Mouse (Mus musculus) left cerebral cortex, postnatal 10 days (tissue): ENCODE results near the gene Fank1. TPM values are rescaled to one million over a fixed set of nuclear protein-coding genes. Genes with fewer than 3 reads are reported as not detected.

ENCODE experiments used
- DNase-seq, 2 experiments: peaks; one replicate each; pipeline ENCODE4 v3.0.0; 2021 to 2022; ENCODE audit warnings: low spot score in 2 of 2, mixed read lengths in 1 of 2; ENCODE audit errors: extremely low spot score in 1 of 2
- intact Hi-C: fragments of 180-260 bp; cut with DNase I; formaldehyde crosslinking; loops from one replicate; pipeline ENCODE4 v1.15.1; 2025
- total RNA-seq, 2 experiments: library from RNA; stranded (reverse); gene quantifications; 2 replicates each; pipeline ENCODE4 v1.2.3; 2021

Fank1 gene
- total RNA-seq, 2 experiments from 2014 or later = 3.6 to 4.2 TPM

- no peak for DNase-seq
- intact Hi-C loops = no loop called here
These were observed 149.1 kb downstream of the Fank1 start for GRCm38 (mm10) chr7:133925771-133926170.

- no peak for DNase-seq
- intact Hi-C loops = no loop called here
These were observed 152.3 kb downstream of the Fank1 start for GRCm38 (mm10) chr7:133928981-133929380.

Other genes starting within 250 kb of the Fank1 start
- gene Tex36, start 174.7 kb upstream of the Fank1 start, total RNA-seq = not detected
- 10 to 100 TPM; 22.6 to 24.6 TPM for gene Edrf1, start 139.3 kb upstream of the Fank1 start, total RNA-seq
- gene Mmp21, start 96.8 kb upstream of the Fank1 start, total RNA-seq = not detected
- 10 to 100 TPM; 54.3 to 58.1 TPM for gene Bccip, start 67.5 kb upstream of the Fank1 start, total RNA-seq
- gene Uros, start 66.8 kb upstream of the Fank1 start, total RNA-seq = 10 to 100 TPM; 16.8 to 20.0 TPM
- gene Dhx32, start 5.9 kb downstream of the Fank1 start, total RNA-seq = 10 to 100 TPM; 51.6 to 53.0 TPM